Comparison of ENCODE assay signal across 37 mouse cellular contexts in genomic region chr3:93492176-93492575, GRCm38 (mm10). TPM values are rescaled to one million over a fixed set of nuclear protein-coding genes. Genes with fewer than 3 reads are reported as not detected.
"Had no signal": no experiment of that assay in that cellular context is flagged by ENCODE, and none has a peak within 500 bp of the region (broad histone marks: within the 10 kb centered on the region; RNA-seq: fewer than 3 reads in every experiment).

No protein-coding gene starts in this region.

- ATAC-seq: forebrain, embryonic 13.5 days; forebrain, embryonic 14.5 days; forebrain, embryonic 15.5 days; forebrain, embryonic 16.5 days; forebrain, postnatal 0 days had no signal

- DNase-seq: cerebellum, postnatal 10 days; cerebellum, postnatal 14 days; cerebellum, postnatal 36 days; embryo, embryonic 11 days; forebrain, postnatal 0 days; gastrocnemius, adult 2 months; gastrocnemius, postnatal 10 days; gastrocnemius, postnatal 14 days; gastrocnemius, postnatal 25 days; gastrocnemius, postnatal 36 days; heart, adult 11 months; heart, adult 18-20 months; heart, adult 2 months had no signal

- H3K27me3 ChIP-seq: embryonic facial prominence, embryonic 12.5 days; embryonic facial prominence, embryonic 13.5 days; embryonic facial prominence, embryonic 15.5 days; forebrain, embryonic 12.5 days; forebrain, embryonic 13.5 days; forebrain, embryonic 15.5 days; heart, embryonic 12.5 days had no signal

RNA-seq across cellular contexts. Expression of gene Tchhl1, which starts 23.6 kb away (rescaled TPM):
- total RNA-seq: common myeloid progenitor, adult 5-6 weeks; forebrain, postnatal 0 days; gastrocnemius, adult 18-20 months; gastrocnemius, adult 2 months; gastrocnemius, postnatal 10 days; gastrocnemius, postnatal 14 days; gastrocnemius, postnatal 25 days; gastrocnemius, postnatal 36 days; gastrocnemius, postnatal 4 days; granulocyte monocyte progenitor cell, adult 5-6 weeks; heart, adult 18-20 months; heart, adult 2 months; heart, adult 8-10 months had no signal
- polyA plus RNA-seq: cortical plate, adult 2 months; embryonic facial prominence, embryonic 10.5 days; embryonic facial prominence, embryonic 11.5 days; embryonic facial prominence, embryonic 12.5 days; embryonic facial prominence, embryonic 13.5 days; erythroblast, embryonic 14.5 days; forebrain, embryonic 10.5 days; forebrain, embryonic 11.5 days; forebrain, embryonic 12.5 days; forebrain, embryonic 13.5 days; forebrain, embryonic 14.5 days; forebrain, embryonic 15.5 days; forebrain, embryonic 16.5 days; forebrain, postnatal 0 days; frontal cortex, adult 2 months; heart, adult 2 months; heart, embryonic 10.5 days; heart, embryonic 11.5 days; heart, embryonic 12.5 days; heart, embryonic 13.5 days had no signal

RNA-seq across cellular contexts. Expression of gene Tchh, which starts 50.0 kb away (rescaled TPM):
- total RNA-seq: common myeloid progenitor, adult 5-6 weeks; gastrocnemius, adult 2 months; gastrocnemius, postnatal 36 days had no signal
- polyA plus RNA-seq: erythroblast, embryonic 14.5 days had no signal
